Mouse (Mus musculus) spleen, adult 2 months (tissue): ENCODE results near the gene Ets1.

Source experiments
- CTCF ChIP-seq: fragments of 200-500 bp; IDR thresholded peaks from 2 replicates; pipeline ENCODE4 v1.5.1; 2011; ENCODE audit warnings: mild to moderate bottlenecking, inconsistent platforms; ENCODE audit not compliant: insufficient read depth, insufficient read length, insufficient replicate concordance; ENCODE audit errors: extremely low read depth
- POLR2A ChIP-seq: fragments of 200-500 bp; IDR thresholded peaks from 2 replicates; pipeline ENCODE4 v1.6.1; 2011; ENCODE audit warnings: low read depth, low read length, inconsistent platforms

DNA sequence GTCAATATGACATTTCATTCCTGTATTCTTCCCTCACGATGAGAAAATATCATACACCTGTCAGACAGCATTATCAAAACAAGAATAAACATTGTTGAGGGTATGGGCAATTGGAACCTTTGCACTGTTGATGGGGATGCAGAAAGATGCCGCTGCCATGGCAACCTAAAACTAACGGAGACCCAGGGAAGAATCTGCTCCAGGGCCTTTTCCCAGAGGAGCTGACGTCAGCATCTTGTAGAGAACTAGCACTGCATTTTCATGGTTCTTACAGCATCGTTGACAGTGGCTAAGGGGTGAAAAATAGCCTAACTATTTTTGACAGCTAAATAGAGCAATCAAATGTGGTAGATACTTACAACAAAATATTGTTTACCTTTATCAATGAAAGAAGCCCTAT, 45.5 kb upstream of the Ets1 start:
- TF ChIP-seq CTCF (no peak), POLR2A (no peak)
